Mouse (Mus musculus) layer of hippocampus, adult 18-20 months (tissue): ENCODE data around the gene Vamp4. TPM values are rescaled to one million over a fixed set of nuclear protein-coding genes. Genes with fewer than 3 reads are reported as not detected.
"Not testable (repeated sequence)": the region's sequence is repeated elsewhere in the genome, so short reads cannot be mapped to it uniquely, and the experiment has no call there.

Source experiments
- DNase-seq, 2 experiments: peaks; one replicate each; pipeline ENCODE4 v3.0.0; 2022; ENCODE audit warnings: low spot score in 2 of 2
- total RNA-seq, 2 experiments: library from RNA; stranded (reverse); gene quantifications; 2 replicates each; pipeline ENCODE4 v1.2.3; 2021

Vamp4 gene
- total RNA-seq, 2 experiments from 2014 or later, result 103 to 109 TPM

GRCm38 (mm10) chr1:162588606-162589005, 18.3 kb downstream of the Vamp4 start:
- no peak for DNase-seq

GRCm38 (mm10) chr1:162589443-162589842, 19.1 kb downstream of the Vamp4 start:
- DNase-seq, result no peak

GRCm38 (mm10) chr1:162590415-162590997, 20.2 kb downstream of the Vamp4 start:
- no peak for DNase-seq

DNA sequence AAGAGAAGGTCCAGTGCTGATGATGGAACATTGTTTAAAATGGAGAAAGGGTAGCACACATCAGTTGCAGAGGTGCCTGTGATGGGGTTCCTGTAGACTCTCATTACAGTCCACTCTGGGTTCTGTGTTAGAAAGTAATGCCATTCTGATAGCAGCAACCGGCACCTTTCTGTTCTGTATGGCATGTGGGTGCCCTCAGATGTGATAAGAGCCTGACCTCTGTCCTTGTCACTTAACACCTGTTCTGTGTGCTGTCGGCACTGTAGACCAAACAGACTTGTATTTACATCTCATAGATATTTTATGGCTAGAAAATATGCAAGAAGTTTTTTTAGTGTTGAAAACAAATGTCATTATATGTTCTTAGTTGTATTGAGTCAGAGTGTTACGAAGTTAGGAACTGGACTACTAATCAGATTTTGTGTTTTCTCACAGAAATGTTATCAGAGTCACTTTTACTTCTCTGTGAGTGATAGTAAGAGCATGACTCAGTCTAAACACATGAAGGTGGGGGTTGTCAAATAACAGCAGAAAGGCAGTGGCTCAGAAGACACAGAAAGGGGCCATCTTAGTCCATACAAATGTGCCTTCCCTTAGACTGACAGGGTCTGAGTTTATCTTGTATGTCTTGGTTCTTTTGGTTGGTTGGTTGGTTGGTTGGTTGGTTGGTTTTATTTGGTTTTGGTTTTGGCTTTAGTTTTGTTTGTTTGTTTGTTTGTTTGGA, 27.2 kb downstream of the Vamp4 start:
- DNase-seq, result no peak

- DNase-seq, result no peak
Measured at GRCm38 (mm10) chr1:162599617-162600016, 29.3 kb downstream of the Vamp4 start.

GRCm38 (mm10) chr1:162601288-162601687, 31.0 kb downstream of the Vamp4 start:
- no peak for DNase-seq

GRCm38 (mm10) chr1:162608127-162608526, 37.8 kb downstream of the Vamp4 start:
- DNase-seq, result no peak

- no peak for DNase-seq
Measured at GRCm38 (mm10) chr1:162609633-162610250, 39.4 kb downstream of the Vamp4 start.

- DNase-seq, result no peak
Measured at GRCm38 (mm10) chr1:162611191-162611590, 40.9 kb downstream of the Vamp4 start.

DNA sequence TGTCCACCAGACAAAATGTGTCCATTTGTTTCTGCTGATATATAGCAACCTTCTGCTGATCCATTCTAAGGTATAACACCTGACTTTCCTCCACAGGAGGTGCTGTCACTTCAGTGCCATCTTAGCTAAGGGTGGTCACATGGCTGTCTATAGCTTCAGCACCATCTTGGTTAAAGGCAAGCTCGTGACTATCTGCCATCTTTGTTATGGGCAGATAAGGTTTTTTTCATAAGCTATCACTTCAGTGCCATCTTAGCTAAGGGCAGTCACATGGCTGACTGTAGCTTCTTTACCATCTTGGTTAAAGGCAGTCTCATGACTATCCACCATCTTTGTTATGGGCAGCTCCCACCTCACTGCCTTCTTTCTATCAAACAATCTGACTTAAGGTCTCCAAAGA, 45.2 kb downstream of the Vamp4 start:
- peak in 1 of 2 experiments; percentile 23 for DNase-seq

GRCm38 (mm10) chr1:162620487-162620886, 50.2 kb downstream of the Vamp4 start:
- DNase-seq, result no peak

GRCm38 (mm10) chr1:162623895-162624294, 53.6 kb downstream of the Vamp4 start:
- DNase-seq, result no peak

DNA sequence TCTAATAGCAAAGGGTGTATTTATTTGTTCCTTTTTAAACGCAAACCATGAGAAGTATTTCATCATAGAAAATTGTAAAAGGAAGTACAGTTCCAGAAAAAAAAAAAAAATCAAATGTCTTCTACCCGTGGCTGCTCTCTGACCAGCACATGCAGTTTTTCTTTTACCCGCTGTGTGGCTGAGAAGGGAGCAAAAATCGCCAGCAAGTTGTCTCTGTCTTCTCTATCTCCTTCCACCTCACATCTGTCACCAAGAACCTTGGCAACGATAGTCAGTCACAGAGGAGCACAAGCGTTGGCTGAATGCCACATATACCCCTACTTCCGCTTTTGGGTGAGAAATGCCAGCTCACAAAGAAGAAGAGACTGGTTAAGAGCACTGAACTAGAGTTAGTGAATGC, 54.9 kb downstream of the Vamp4 start:
- no peak for DNase-seq

DNA sequence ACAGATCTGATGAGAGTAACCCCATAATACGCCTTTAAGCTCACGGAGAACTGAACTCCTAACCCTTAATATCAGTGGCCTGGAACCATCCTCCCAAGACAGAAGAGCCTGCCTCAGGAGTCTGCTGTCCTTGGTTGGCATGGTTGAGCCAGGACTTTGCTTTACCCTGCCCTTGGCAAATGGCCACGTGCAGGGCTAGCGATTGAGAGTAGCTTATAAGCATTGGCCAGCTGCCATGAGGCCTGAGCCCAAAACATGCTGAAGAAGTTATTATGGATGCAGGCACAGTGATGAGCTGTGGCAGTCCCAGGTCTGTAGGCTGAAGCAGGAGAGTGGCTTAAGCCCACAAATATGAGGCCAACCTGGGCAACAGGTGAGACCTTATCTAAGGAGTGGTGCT, 57.5 kb downstream of the Vamp4 start:
- not testable (repeated sequence) for DNase-seq

- not testable (repeated sequence) for DNase-seq
Measured at GRCm38 (mm10) chr1:162628326-162628725, 58.0 kb downstream of the Vamp4 start.

- DNase-seq, result not testable (repeated sequence)
Measured at GRCm38 (mm10) chr1:162635291-162635931, 65.1 kb downstream of the Vamp4 start.

- no peak for DNase-seq
Measured at GRCm38 (mm10) chr1:162636516-162636915, 66.2 kb downstream of the Vamp4 start.

DNA sequence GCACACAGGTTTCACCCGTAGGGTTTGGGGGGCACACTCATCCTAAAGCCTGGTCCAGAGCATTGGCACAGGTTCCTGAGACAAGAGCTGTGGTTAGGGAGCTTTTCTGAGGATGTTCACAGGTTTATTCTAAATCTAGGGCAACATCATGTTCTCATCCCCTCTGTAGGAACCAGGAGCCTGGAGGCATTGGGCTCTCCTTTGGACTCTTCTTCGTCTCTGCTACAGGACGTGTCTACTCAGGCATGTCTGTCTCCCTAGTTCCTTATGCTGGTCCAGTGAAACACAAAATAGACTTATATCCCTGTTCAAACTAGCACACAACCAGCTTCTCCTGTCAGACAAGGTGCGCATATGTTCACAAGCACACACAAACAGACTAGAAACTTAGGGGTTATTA, 68.2 kb downstream of the Vamp4 start:
- DNase-seq, result no peak

DNA sequence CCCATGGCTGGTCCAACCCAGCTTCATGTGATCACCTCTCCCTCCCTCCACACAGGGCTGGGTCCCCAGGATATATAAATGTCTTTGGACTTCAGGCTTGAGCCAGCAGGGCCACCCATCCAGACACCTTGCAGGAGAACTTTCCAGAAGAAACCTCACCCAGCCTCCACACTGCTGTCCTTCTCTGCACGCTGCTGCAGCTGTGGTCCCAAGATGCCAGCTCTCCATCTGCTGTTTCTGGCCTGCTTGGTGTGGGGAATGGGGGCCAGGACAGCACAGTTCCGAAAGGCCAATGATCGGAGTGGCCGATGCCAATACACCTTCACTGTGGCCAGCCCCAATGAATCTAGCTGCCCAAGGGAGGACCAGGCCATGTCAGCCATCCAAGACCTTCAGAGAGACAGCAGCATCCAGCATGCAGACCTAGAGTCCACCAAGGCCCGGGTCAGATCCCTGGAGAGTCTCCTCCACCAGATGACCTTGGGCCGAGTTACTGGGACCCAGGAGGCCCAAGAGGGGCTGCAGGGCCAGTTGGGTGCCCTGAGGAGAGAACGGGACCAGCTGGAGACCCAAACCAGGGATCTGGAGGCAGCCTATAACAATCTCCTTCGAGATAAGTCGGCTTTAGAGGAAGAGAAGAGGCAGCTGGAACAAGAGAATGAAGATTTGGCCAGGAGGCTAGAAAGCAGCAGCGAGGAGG, 68.9 kb downstream of the Vamp4 start, which contains the start of gene Myoc:
Myoc (plus strand) TSS at position 105 of the 700 bp plus-strand sequence.
- DNase-seq, result no peak

- no peak for DNase-seq
Measured at GRCm38 (mm10) chr1:162639861-162640260, 69.5 kb downstream of the Vamp4 start.

GRCm38 (mm10) chr1:162642591-162642990, 72.3 kb downstream of the Vamp4 start:
- DNase-seq, result no peak
